Mouse (Mus musculus) CD8-positive naive resting alpha-beta T cell, adult 2 months (primary cell): ENCODE results near the gene H2afz.
"Not testable (repeated sequence)": the region's sequence is repeated elsewhere in the genome, so short reads cannot be mapped to it uniquely, and the experiment has no call there.

Experiments
- DNase-seq, 2 experiments: peaks; one replicate each; pipeline ENCODE4 v3.0.0; 2022; ENCODE audit warnings: low read depth in 2 of 2, low spot score in 2 of 2

Gene H2afz

DNA sequence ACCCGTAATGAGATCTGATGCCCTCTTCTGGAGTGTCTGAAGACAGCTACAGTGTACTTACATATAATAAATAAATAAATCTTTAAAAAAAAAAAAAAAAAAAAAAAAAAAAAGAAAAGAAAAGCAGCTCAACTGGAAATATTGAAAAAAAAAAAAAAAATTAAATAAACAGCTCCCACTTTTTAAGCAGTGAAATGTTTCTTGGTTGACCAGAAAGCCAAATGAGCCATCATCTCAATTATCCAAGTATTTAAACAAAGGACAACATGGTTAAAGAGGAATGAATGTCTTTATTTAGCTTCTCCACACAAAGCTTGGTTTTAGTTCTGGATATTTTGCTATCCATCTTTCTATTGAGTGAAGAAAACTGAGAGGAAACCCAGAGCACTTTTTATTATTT lies 50.3 kb downstream of the H2afz start:
- not testable (repeated sequence) for DNase-seq
